Mouse (Mus musculus) stomach, embryonic 15.5 days (tissue): ENCODE measurements at regions not wholly inside any gene's neighbourhood (a gene's known extent, or its start where the extent isn't known, plus 50 kb on each side); places are given as distances from the start of the nearest gene placed in this dataset.

Experiments
- ATAC-seq: fragments of 200-750 bp; cut with Nextera tagmentation; 2 replicates; pipeline ENCODE4 v1.8.0; 2017; ENCODE audit warnings: low read depth, moderate number of reproducible peaks, moderate TSS enrichment; ENCODE audit not compliant: insufficient read depth, low FRiP score
- H3K27ac ChIP-seq: fragments of 300-500 bp; sonication (generic); 2 replicates; pipeline ENCODE4 v1.5.1; 2015; ENCODE audit warnings: mild to moderate bottlenecking, inconsistent platforms
- H3K27me3 ChIP-seq: fragments of 300-500 bp; sonication (generic); replicated peaks from 2 replicates; pipeline ENCODE4 v1.6.1; 2015; ENCODE audit warnings: inconsistent platforms
- H3K36me3 ChIP-seq: fragments of 300-500 bp; sonication (generic); 2 replicates; pipeline ENCODE4 v1.6.1; 2015; ENCODE audit warnings: inconsistent platforms
- H3K4me1 ChIP-seq: fragments of 300-500 bp; sonication (generic); 2 replicates; pipeline ENCODE4 v1.6.1; 2015; ENCODE audit warnings: inconsistent platforms
- H3K4me2 ChIP-seq: fragments of 300-500 bp; sonication (generic); 2 replicates; pipeline ENCODE4 v1.6.1; 2015; ENCODE audit warnings: mild to moderate bottlenecking, inconsistent platforms
- H3K4me3 ChIP-seq: fragments of 300-500 bp; sonication (generic); replicated peaks from 2 replicates; pipeline ENCODE4 v1.5.1; 2015; ENCODE audit warnings: inconsistent platforms
- H3K9ac ChIP-seq: fragments of 300-500 bp; sonication (generic); 2 replicates; pipeline ENCODE4 v1.6.1; 2015; ENCODE audit warnings: inconsistent platforms
- H3K9me3 ChIP-seq: fragments of 300-500 bp; sonication (generic); 2 replicates; pipeline ENCODE4 v1.6.1; 2016; ENCODE audit warnings: inconsistent platforms
- WGBS: fragments of 180-500 bp; shearing (Covaris S2); methylation state at CpG from one replicate; pipeline ENCODE4 v1.1.7; 2015; 5-methylcytosine and 5-hydroxymethylcytosine counted together

DNA sequence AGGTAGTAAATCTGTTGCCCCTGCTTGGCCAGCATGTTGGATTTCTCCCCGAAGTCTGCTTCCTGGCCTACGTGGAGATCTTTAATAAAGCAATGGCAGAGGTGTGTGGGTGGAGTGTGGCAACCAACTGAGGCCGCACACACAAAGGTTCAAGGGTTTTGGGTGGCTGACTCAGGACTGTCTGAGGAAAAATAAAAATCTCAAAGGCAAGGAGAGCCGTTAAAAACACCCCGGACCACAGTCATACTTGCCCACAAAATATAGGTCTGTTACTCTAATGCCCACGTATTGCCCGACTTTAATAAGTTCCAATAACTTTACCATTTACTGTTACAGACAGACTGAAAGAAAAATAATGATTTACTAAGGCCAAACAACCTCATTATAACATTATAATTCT is 108.7 kb upstream of the Cdkn2b start:
- WGBS, result 91% methylated on average over 7 of the region's 7 CpGs
- Histone ChIP-seq H3K9me3 (no peaks in the 10 kb centered on the region), H3K4me1 (no peaks in the 10 kb centered on the region), H3K36me3 (no peaks in the 10 kb centered on the region), H3K4me3 (no peak overlapping the region), H3K27me3 (no peaks in the 10 kb centered on the region), H3K27ac (no peak overlapping the region), H3K9ac (no peak overlapping the region), H3K4me2 (no peak overlapping the region)
- ATAC-seq, result no peak

DNA sequence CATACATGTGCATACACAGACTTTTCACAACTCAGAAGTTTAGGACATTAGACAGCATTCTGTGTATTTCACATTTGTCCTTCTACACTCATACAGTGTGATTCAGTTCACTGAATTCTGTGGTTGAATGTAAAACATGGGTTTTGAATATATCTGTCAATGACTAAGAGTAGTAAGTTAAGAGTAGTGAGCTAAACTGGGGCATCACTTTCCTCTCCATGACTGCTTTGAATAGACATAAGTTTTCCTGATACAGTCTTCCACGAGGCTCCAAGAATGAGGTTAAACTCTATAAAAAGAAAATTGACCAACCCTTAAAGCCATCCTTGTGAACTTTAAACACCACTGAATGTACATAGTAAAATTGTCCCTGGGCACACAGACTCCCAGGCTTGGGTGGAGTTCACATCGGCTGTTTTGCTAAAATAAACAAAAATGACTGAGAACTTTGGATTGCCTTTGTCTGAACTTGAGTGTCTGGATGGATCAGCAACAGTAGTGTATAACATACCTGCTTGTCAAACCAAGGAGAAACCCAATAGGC is 94.9 kb upstream of the Cdkn2b start:
- no peak for ATAC-seq
- H3K4me2 ChIP-seq, result no peak overlapping the region
- no peak overlapping the region for H3K4me3 ChIP-seq
- 35% methylated on average over 2 of the region's 2 CpGs for WGBS
- no peak overlapping the region for H3K27ac ChIP-seq
- no peak overlapping the region for H3K9ac ChIP-seq
- H3K9me3 ChIP-seq, result no peaks in the 10 kb centered on the region
- H3K4me1 ChIP-seq, result no peaks in the 10 kb centered on the region
- H3K27me3 ChIP-seq, result no peaks in the 10 kb centered on the region
- H3K36me3 ChIP-seq, result no peaks in the 10 kb centered on the region

DNA sequence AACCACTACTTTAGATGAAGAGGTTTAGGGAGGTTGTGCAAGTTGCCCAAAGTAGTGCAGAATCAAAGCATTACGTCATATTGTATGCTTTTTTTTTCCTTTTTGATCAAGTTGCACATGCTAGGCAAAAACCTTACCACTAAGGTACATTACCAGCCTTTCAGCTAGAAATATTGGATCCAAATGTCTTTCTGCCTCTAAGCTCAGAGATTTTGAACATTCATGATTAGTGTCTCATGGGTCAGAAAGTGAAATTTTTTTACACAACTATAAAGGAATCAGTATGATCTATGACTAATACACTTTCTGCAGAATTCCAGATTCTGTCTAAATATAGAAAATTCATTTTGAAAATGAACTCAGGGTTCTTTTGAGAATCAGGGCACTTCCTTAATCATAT is 92.3 kb upstream of the Cdkn2b start:
- Histone ChIP-seq H3K27me3 (no peaks in the 10 kb centered on the region), H3K9ac (no peak overlapping the region), H3K4me1 (no peaks in the 10 kb centered on the region), H3K4me3 (no peak overlapping the region), H3K4me2 (no peak overlapping the region), H3K9me3 (no peaks in the 10 kb centered on the region), H3K27ac (no peak overlapping the region), H3K36me3 (no peaks in the 10 kb centered on the region)
- no peak for ATAC-seq
- WGBS, result 89% methylated on average over 1 of the region's 1 CpGs

GRCm38 (mm10) chr4:89402324-89402723 is 91.5 kb upstream of the Cdkn2b start:
- Histone ChIP-seq H3K36me3 (no peaks in the 10 kb centered on the region), H3K27ac (no peak overlapping the region), H3K4me2 (no peak overlapping the region), H3K27me3 (no peaks in the 10 kb centered on the region), H3K9me3 (no peaks in the 10 kb centered on the region), H3K4me1 (no peaks in the 10 kb centered on the region), H3K9ac (no peak overlapping the region), H3K4me3 (no peak overlapping the region)
- no peak for ATAC-seq
- 62% methylated on average over 5 of the region's 5 CpGs for WGBS

- Histone ChIP-seq H3K36me3 (no peaks in the 10 kb centered on the region), H3K4me1 (no peaks in the 10 kb centered on the region), H3K4me2 (no peak overlapping the region), H3K9me3 (no peaks in the 10 kb centered on the region), H3K9ac (no peak overlapping the region), H3K27ac (no peak overlapping the region), H3K4me3 (no peak overlapping the region), H3K27me3 (no peaks in the 10 kb centered on the region)
- 78% methylated on average over 2 of the region's 2 CpGs for WGBS
- ATAC-seq, result no peak
Observed at GRCm38 (mm10) chr4:89401696-89402095, 90.9 kb upstream of the Cdkn2b start.

GRCm38 (mm10) chr4:89400342-89400741 is 89.5 kb upstream of the Cdkn2b start:
- no peaks in the 10 kb centered on the region for H3K36me3 ChIP-seq
- H3K9ac ChIP-seq, result no peak overlapping the region
- H3K27me3 ChIP-seq, result no peaks in the 10 kb centered on the region
- no peaks in the 10 kb centered on the region for H3K9me3 ChIP-seq
- H3K4me2 ChIP-seq, result no peak overlapping the region
- H3K4me3 ChIP-seq, result no peak overlapping the region
- ATAC-seq, result no peak
- 79% methylated on average over 3 of the region's 3 CpGs for WGBS
- H3K27ac ChIP-seq, result no peak overlapping the region
- H3K4me1 ChIP-seq, result no peaks in the 10 kb centered on the region

DNA sequence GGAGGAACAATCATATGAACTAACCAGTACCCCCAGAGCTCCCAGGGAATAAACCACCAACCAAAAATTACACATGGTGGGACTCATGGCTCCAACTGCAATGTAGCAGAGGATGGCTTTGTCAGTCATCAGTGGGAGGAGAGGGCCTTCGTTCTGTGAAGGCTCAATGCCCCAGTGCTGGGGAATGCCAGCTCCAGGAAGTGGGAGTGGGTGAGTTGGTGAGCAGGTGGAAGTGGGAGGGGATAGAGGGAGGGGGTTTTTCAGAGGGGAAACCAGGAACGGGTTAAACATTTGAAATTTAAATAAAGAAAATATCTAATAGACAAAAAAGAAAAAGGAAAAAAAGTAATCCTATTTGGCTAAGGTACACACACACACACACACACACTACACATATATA is 88.4 kb upstream of the Cdkn2b start:
- no peak overlapping the region for H3K9ac ChIP-seq
- H3K27me3 ChIP-seq, result no peaks in the 10 kb centered on the region
- no peak overlapping the region for H3K4me3 ChIP-seq
- H3K4me2 ChIP-seq, result no peak overlapping the region
- no peaks in the 10 kb centered on the region for H3K4me1 ChIP-seq
- no peak for ATAC-seq
- H3K9me3 ChIP-seq, result no peaks in the 10 kb centered on the region
- H3K36me3 ChIP-seq, result no peaks in the 10 kb centered on the region
- 59% methylated on average over 2 of the region's 2 CpGs for WGBS
- no peak overlapping the region for H3K27ac ChIP-seq

DNA sequence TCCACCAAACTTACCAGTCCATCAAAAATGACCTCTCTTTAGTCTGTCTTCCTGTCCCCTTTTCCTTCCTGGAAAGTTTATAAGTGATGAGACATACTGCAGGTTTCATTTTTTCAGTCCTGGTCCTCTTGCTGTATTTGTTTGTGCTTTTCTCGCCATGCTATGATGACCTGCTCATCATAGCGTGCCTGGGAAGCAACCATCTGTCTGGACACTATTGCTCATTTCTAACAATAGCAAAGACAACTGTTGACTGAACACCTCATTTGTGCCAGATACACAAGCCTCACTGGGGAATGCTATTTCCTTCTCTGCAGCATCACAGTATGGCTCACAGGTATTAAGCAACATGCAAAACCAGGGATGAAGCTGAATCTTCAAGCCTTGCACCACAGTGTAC is 85.2 kb upstream of the Cdkn2b start:
- Histone ChIP-seq H3K36me3 (no peaks in the 10 kb centered on the region), H3K4me3 (no peak overlapping the region), H3K9me3 (no peaks in the 10 kb centered on the region), H3K27ac (no peak overlapping the region), H3K4me1 (no peaks in the 10 kb centered on the region), H3K4me2 (no peak overlapping the region), H3K27me3 (no peaks in the 10 kb centered on the region), H3K9ac (no peak overlapping the region)
- ATAC-seq, result no peak
- 77% methylated on average over 2 of the region's 2 CpGs for WGBS

GRCm38 (mm10) chr4:89395336-89395735 is 84.5 kb upstream of the Cdkn2b start:
- no peak for ATAC-seq
- Histone ChIP-seq H3K36me3 (no peaks in the 10 kb centered on the region), H3K9ac (no peak overlapping the region), H3K4me2 (no peak overlapping the region), H3K27me3 (no peaks in the 10 kb centered on the region), H3K4me1 (no peaks in the 10 kb centered on the region), H3K4me3 (no peak overlapping the region), H3K27ac (no peak overlapping the region), H3K9me3 (no peaks in the 10 kb centered on the region)

DNA sequence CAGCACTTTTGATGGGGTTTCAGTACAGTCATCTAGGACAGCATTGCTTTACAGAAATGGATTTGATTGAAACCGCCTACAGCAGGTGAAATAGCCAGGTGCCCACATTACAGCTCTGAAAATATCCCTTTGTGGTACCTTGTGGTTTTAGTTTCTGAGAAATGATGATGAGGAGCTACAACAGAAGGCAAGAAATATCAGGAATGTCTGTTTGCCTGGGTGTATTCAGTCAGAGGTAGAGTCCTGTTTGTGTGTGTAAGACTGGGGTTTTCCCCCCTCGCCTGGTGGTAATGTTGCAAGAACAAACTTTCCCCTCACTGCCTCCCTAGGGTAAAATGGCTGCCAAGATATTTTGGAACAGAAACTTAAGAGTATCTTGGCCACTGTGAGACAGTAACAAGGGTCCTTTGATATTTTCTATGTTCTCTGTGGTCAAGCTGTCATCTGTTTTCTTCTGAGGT is 82.4 kb upstream of the Cdkn2b start:
- Histone ChIP-seq H3K36me3 (no peaks in the 10 kb centered on the region), H3K27ac (no peak overlapping the region), H3K9ac (no peak overlapping the region), H3K4me2 (no peak overlapping the region), H3K4me1 (no peaks in the 10 kb centered on the region), H3K9me3 (no peaks in the 10 kb centered on the region), H3K4me3 (no peak overlapping the region), H3K27me3 (no peaks in the 10 kb centered on the region)
- WGBS, result 84% methylated on average over 2 of the region's 2 CpGs
- ATAC-seq, result no peak

- Histone ChIP-seq H3K9ac (no peak overlapping the region), H3K36me3 (no peaks in the 10 kb centered on the region), H3K4me3 (no peak overlapping the region), H3K27me3 (no peaks in the 10 kb centered on the region), H3K4me2 (no peak overlapping the region), H3K4me1 (no peaks in the 10 kb centered on the region), H3K27ac (no peak overlapping the region), H3K9me3 (no peaks in the 10 kb centered on the region)
- ATAC-seq, result no peak
Observed at GRCm38 (mm10) chr4:89392791-89393190, 82.0 kb upstream of the Cdkn2b start.

GRCm38 (mm10) chr4:89391463-89392308 is 80.8 kb upstream of the Cdkn2b start:
- ATAC-seq, result no peak
- H3K9ac ChIP-seq, result no peak overlapping the region
- no peak overlapping the region for H3K27ac ChIP-seq
- 76% methylated on average over 9 of the region's 9 CpGs for WGBS
- no peaks in the 10 kb centered on the region for H3K9me3 ChIP-seq
- H3K36me3 ChIP-seq, result no peaks in the 10 kb centered on the region
- no peak overlapping the region for H3K4me3 ChIP-seq
- H3K4me1 ChIP-seq, result 0 out of 2 replicates have a peak, but pooled peaks cover 4% of the 10 kb centered on the region
- H3K27me3 ChIP-seq, result no peaks in the 10 kb centered on the region
- no peak overlapping the region for H3K4me2 ChIP-seq
